Mouse (Mus musculus) heart, adult 9 months (tissue): ENCODE data around the gene Grm6.

Source experiments
- DNase-seq, 2 experiments: peaks; one replicate each; pipeline ENCODE4 v3.0.0; 2022; ENCODE audit warnings: low spot score in 2 of 2

Gene Grm6

GRCm38 (mm10) chr11:50914461-50914860 lies 64.0 kb downstream of the Grm6 start:
- no peak for DNase-seq
